Mouse (Mus musculus) frontal cortex, postnatal 36 days (tissue): Measurements from ENCODE around the gene Tipin.
"Not testable (repeated sequence)": the region's sequence is repeated elsewhere in the genome, so short reads cannot be mapped to it uniquely, and the experiment has no call there.

Source experiments
- DNase-seq, 2 experiments: peaks; one replicate each; pipeline ENCODE4 v3.0.0; 2022; ENCODE audit warnings: low spot score in 2 of 2

Tipin gene

GRCm38 (mm10) chr9:64281105-64281780 is at the start of gene Tipin:
Gene Tipin, plus strand, starts transcription at chr9:64281581.
- peak; percentile 87 to 94 for DNase-seq

- peak in 1 of 2 experiments; percentile 28 for DNase-seq
Measured at GRCm38 (mm10) chr9:64231674-64232073, 49.7 kb upstream of the Tipin start.

- peak in 1 of 2 experiments; percentile 15 for DNase-seq
Measured at GRCm38 (mm10) chr9:64232257-64232957, 49.0 kb upstream of the Tipin start.

- DNase-seq, result no peak
Measured at GRCm38 (mm10) chr9:64233656-64234055, 47.7 kb upstream of the Tipin start.

- DNase-seq, result no peak
Measured at GRCm38 (mm10) chr9:64234768-64235435, 46.5 kb upstream of the Tipin start, which contains the start of gene Uchl4. Gene Uchl4, plus strand, starts transcription at chr9:64235201.

GRCm38 (mm10) chr9:64236056-64236455 is 45.3 kb upstream of the Tipin start:
- no peak for DNase-seq

- no peak for DNase-seq
Measured at GRCm38 (mm10) chr9:64240116-64240515, 41.3 kb upstream of the Tipin start.

DNA sequence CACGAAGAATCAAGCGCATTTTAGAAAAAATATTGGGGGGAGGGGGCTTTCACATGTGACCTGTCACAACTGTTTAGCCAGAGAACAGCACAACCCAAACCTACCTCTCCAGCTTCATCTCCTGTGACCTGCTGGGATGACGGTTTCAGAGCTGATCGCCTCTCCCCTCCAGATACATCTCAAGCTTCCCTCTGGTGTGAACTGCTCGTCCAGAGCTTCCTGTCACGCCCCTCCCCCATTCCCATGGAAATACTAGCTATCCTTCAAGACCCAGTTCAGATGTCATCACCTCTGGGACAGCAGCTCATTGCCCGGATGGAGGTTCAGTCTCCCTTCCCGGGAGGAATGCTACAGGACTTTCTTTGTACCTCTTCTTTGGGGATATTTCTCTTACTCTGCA is 40.7 kb upstream of the Tipin start:
- DNase-seq, result no peak

- DNase-seq, result no peak
Measured at GRCm38 (mm10) chr9:64242381-64242831, 39.0 kb upstream of the Tipin start.

GRCm38 (mm10) chr9:64249371-64249770 is 32.0 kb upstream of the Tipin start:
- DNase-seq, result no peak

GRCm38 (mm10) chr9:64250111-64250730 is 31.2 kb upstream of the Tipin start:
- no peak for DNase-seq

GRCm38 (mm10) chr9:64252591-64253020 is 28.8 kb upstream of the Tipin start:
- DNase-seq, result peak in 1 of 2 experiments; percentile 12

DNA sequence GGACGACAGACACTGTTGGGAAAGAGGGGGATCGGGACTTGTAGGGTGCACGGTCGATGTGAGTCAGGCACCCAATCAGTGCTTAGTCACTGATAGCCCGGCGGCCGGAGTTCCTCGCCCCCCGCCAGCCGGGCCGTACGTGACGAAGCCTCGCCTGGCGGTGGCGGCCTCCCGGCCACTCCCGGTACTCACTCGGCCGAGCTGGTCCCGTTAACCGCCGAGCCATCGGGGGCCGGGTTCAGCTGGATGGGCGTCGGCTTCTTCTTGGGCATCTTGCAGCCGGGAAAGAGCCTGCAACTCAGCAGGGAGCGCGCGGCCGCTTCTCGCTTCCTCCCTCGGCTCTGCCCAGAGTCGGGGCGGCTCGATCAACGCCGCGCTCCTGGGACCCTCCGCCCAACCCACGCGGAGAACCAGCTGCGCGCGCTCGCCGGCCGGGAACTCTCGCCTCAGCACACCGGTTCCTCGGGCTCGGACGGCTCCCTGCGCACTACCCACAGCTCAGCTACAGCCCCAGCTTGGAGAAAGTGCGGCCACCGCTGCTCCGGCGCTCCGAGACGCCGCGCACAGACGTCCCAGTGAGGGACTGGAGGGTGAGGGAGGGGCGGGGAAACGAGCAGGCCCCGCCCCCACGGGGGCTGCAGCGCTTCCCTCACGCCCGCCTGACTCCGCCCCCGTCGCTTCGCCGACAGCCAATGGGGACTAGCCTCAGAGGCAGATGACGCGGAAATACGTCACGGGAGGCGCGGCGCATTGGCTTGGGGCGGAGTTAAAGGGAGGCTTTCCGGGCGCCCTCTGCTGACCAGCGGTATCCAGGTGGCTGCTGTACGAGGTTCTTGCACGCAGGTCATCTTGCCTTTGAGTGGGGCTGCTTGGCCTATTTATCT is 28.1 kb upstream of the Tipin start, which contains the start of gene Map2k1:
Gene Map2k1, minus strand, starts transcription at position 611 of the 884 bp plus-strand sequence.
- peak; percentile 99 to 100 for DNase-seq

DNA sequence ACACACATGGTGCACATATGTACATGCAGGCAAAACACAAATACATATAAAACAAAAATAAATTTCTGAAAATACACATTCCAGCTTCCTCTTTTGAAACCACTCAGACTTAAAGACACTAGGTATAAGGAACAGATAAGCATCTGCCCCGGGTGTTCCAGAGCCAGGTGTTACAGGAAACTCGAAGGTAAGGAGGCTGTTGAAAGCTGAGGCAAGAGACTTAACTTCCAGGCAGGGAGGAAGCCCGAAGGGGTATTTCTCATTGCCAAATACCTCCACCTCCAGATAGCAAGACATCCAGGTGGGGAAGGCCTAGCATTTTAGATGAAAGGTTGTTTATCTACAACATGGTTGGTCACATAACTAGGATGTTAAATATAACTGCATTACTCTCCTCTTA is 26.0 kb upstream of the Tipin start:
- DNase-seq, result no peak

DNA sequence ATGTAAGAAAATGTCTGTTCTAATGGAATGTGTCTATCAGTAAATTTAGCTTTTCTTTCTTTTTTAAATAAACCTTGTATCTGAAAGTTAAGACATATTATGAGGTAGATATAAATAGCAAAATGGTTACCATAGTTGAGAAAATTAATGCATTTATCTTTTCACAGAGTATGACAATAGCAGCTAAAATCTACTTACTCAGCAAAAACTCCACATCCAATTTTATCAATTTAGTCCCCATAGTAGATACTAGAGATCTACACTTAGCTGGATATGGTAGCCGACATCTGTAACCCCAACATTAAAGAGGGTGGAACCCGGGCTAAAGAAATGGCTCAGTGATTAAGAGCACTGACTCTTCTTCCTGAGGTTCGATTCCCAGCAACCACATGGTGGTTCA is 25.2 kb upstream of the Tipin start:
- no peak for DNase-seq

- no peak for DNase-seq
Measured at GRCm38 (mm10) chr9:64259906-64260305, 21.5 kb upstream of the Tipin start.

GRCm38 (mm10) chr9:64261023-64261422 is 20.4 kb upstream of the Tipin start:
- DNase-seq, result no peak

DNA sequence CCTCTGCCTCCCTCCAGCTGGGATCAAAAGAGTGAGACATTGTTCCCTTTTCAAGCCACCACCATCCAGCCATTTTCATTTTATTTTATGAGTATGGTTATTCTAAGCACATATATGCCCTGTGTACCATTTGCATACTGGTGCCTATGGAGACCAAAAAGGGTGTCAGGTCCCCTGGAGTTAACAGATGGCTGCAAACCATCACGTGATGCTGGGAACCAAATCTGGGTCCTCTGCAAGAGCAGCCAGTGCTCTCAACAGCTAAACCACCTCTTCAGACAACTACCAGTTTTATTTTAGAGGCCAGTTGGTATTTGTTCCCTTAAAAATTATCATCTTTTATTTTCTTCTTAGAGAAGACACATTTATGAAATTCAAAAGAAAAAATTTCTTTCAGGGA is 16.6 kb upstream of the Tipin start:
- peak; percentile 18 to 70 for DNase-seq

DNA sequence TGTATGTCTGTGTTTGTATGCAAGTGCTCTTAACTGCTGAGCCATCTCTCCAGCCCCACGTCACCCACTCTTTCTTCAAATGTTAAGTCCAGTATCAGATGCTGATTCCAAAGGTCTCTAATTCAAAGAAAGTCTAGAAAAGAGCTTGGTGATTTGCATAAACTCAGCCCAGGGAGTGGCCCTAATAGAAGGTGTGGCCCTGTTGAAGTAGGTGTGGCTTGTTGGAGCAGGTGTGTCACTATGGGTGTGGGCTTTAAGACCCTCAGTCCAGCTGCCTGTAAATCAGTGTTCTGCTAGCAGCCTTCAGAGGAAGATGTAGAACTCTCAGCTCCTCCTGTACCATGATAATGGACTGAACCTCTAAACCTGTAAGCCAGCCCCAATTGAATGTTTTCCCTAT is 14.2 kb upstream of the Tipin start:
- no peak for DNase-seq

- no peak for DNase-seq
Measured at GRCm38 (mm10) chr9:64268196-64268595, 13.2 kb upstream of the Tipin start.

DNA sequence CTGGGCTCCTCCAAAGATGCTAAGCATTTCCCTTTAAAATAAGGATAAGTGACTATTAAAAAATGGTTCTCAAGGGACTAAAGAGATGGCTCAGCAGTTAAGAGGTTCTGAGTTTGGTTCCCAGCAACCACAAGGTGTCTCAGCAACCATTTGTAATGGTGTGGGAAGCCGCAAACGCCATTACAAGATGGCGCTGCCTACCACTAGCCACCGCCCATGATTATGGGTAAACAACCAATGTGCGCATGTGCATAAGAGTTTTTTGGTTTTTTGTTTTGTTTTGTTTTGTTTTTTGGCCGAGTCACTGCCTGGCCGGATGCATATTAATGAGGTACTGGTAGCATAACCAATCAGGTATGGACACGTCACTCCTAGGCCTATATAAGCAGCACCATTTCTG is 12.5 kb upstream of the Tipin start:
- DNase-seq, result not testable (repeated sequence)
